Mouse (Mus musculus) lung, adult 2 months (tissue): Measurements from ENCODE around the gene Btrc.

Experiments
- CTCF ChIP-seq: fragments of 200-500 bp; IDR thresholded peaks from 2 replicates; pipeline ENCODE4 v1.5.1; 2011; ENCODE audit warnings: mild to moderate bottlenecking, low read length, control low read depth; ENCODE audit not compliant: insufficient read depth
- POLR2A ChIP-seq: fragments of 200-500 bp; IDR thresholded peaks from 2 replicates; pipeline ENCODE4 v1.6.1; 2011; ENCODE audit warnings: low read depth, mild to moderate bottlenecking, control low read depth, low read length, borderline replicate concordance; ENCODE audit errors: extremely low read depth

DNA sequence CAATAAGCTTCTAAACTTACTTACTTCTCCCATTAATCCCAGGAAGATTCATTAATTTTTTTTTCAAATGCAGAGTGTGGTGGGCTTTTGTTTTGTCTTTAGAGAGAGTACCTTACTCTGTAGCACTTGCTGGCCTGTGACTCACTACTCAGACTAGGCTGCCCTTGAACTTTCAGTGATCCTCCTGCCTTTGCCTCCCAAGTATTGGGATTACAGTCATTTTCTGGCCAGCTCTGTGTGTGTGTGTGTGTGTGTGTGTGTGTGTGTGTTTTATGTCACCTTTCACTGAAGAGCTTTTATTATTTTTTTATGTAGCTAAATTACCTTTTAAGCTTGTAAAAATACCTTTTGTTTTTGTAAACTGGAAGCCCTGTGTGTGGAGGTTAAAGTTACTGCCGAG is 84.4 kb downstream of the Btrc start:
- no peak for TF ChIP-seq CTCF
- no peak for TF ChIP-seq POLR2A
